Mouse (Mus musculus): ENCODE measurements around the gene Rxfp1.

GRCm38 (mm10) chr3:79726506-79727075, 11.1 kb downstream of the Rxfp1 start:
- TF ChIP-seq CTCF (IDR thresholded peaks at IDR 0.05; ENCODE audit: borderline replicate concordance, insufficient read depth, low read depth, low read length) (no peak), POLR2A (IDR thresholded peaks at IDR 0.05; ENCODE audit: borderline replicate concordance, insufficient read depth, low read length) (no peak)

All from cerebellum, adult 2 months (tissue).